Mouse (Mus musculus) lung, postnatal 0 days (tissue): ENCODE measurements around the gene Gdf10. TPM values are rescaled to one million over a fixed set of nuclear protein-coding genes. Genes with fewer than 3 reads are reported as not detected.
A peak's percentile ranks its signal among the peaks of the same experiment; 100 is the strongest.

Experiments
- ATAC-seq: fragments of 200-750 bp; cut with Nextera tagmentation; 2 replicates; pipeline ENCODE4 v1.8.0; 2017; ENCODE audit warnings: moderate library complexity
- DNase-seq: peaks from one replicate; pipeline ENCODE4 v3.0.0-alpha.2; 2016; ENCODE audit warnings: low spot score
- H3K27ac ChIP-seq: fragments of 300-500 bp; sonication (generic); 2 replicates; pipeline ENCODE4 v1.5.1; 2014; ENCODE audit warnings: antibody characterized with exemption, mild to moderate bottlenecking, low read length, mixed read lengths
- H3K27me3 ChIP-seq: fragments of 300-500 bp; sonication (generic); replicated peaks from 2 replicates; pipeline ENCODE4 v1.6.1; 2014; ENCODE audit warnings: low read length, mixed read lengths; ENCODE audit not compliant: insufficient read depth
- H3K36me3 ChIP-seq: fragments of 300-500 bp; sonication (generic); 2 replicates; pipeline ENCODE4 v1.6.1; 2014; ENCODE audit warnings: low read length, mixed read lengths; ENCODE audit not compliant: insufficient read depth
- H3K4me1 ChIP-seq: fragments of 300-500 bp; sonication (generic); 2 replicates; pipeline ENCODE4 v1.6.1; 2014; ENCODE audit warnings: antibody characterized with exemption, low read depth, low read length, mixed read lengths; ENCODE audit not compliant: insufficient read depth
- H3K4me2 ChIP-seq: fragments of 300-500 bp; sonication (generic); replicated peaks from 2 replicates; pipeline ENCODE4 v1.6.1; 2014; ENCODE audit warnings: low read depth, mild to moderate bottlenecking, low read length, moderate library complexity, mixed read lengths
- H3K4me3 ChIP-seq: fragments of 300-500 bp; sonication (generic); 2 replicates; pipeline ENCODE4 v1.5.1; 2014; ENCODE audit warnings: low read depth, low read length
- H3K9ac ChIP-seq: fragments of 300-500 bp; sonication (generic); replicated peaks from 2 replicates; pipeline ENCODE4 v1.6.1; 2014; ENCODE audit warnings: low read depth, mild to moderate bottlenecking
- H3K9me3 ChIP-seq: fragments of 300-500 bp; sonication (generic); 2 replicates; pipeline ENCODE4 v1.6.1; 2016; ENCODE audit warnings: low read length, mixed read lengths
- CTCF ChIP-seq: IDR thresholded peaks from 2 replicates; pipeline ENCODE4 v1.5.1; 2016; ENCODE audit warnings: antibody characterized with exemption, mild to moderate bottlenecking
- EP300 ChIP-seq: IDR thresholded peaks from 2 replicates; pipeline ENCODE4 v1.6.1; 2016; ENCODE audit warnings: antibody characterized with exemption, mild to moderate bottlenecking, control low read depth
- WGBS: fragments of 180-500 bp; shearing (Covaris S2); extraction: QIAGEN DNeasy Blood & Tissue Kit; methylation state at CpG from one replicate; pipeline ENCODE4 v1.1.7; 2014; 5-methylcytosine and 5-hydroxymethylcytosine counted together
- polyA plus RNA-seq: library from polyadenylated mRNA; unstranded; fragments of >200 nt; fragmentation: Nextera tagmentation; extraction: Ambion mirVana; gene quantifications from 2 replicates; pipeline ENCODE4 v1.2.1, GENCODE M21; 2015

Gene Gdf10
- polyA plus RNA-seq, 1 experiment from 2014 or later: 1.3 TPM

DNA sequence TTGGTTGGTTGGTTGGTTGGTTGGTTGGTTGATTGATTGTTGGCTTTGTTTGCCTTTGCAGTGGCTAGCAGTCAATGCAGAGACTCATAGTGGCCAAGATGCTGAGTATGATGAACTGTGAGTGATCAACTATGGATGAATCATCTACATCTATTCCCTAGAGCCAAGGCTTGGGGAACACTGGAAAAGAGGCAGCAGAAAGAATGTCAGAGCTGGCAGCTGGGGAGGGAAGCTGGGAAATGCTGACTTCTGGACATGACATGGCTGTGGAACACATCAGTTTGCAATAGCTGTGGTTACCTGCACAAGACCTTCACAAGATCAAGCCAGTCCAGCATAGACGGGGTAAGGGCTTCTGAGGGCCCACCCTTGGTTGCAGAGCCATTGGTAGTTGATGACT is 20.2 kb upstream of the Gdf10 start:
- Histone ChIP-seq H3K4me3 (no peak overlapping the region), H3K36me3 (no peaks in the 10 kb centered on the region), H3K27ac (no peak overlapping the region), H3K4me2 (no peak overlapping the region), H3K4me1 (no peaks in the 10 kb centered on the region), H3K27me3 (no peaks in the 10 kb centered on the region), H3K9ac (no peak overlapping the region), H3K9me3 (no peaks in the 10 kb centered on the region)
- DNase-seq (no peak), ATAC-seq (no peak)
- TF ChIP-seq CTCF: no peak
- TF ChIP-seq EP300: no peak
- WGBS: 73% methylated on average over 1 of the region's 1 CpGs

DNA sequence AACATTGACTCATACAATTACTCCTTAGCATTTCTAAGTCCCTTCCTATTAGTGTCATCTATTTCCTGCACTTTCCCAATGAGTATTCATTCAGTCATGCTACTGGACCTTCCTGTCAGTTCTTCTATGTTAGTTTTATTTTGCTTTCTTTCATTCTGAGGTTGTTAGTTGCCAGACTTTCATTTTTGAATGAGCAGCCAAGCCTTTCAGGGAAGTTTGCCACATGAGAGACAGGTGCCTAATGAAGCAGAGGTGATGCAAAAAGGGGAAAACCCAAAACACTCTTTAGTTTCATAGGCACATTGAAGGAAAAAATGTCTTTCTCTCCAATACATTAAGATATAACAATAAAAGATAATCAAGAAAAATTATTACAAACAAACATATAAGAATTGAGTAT is 18.5 kb upstream of the Gdf10 start:
- DNase-seq (no peak), ATAC-seq (no peak)
- no peaks in the 10 kb centered on the region for H3K9me3 ChIP-seq
- no peaks in the 10 kb centered on the region for H3K27me3 ChIP-seq
- H3K4me2 ChIP-seq: no peak overlapping the region
- H3K36me3 ChIP-seq: no peaks in the 10 kb centered on the region
- no peak overlapping the region for H3K9ac ChIP-seq
- no peak overlapping the region for H3K4me3 ChIP-seq
- no peaks in the 10 kb centered on the region for H3K4me1 ChIP-seq
- no peak for TF ChIP-seq CTCF
- TF ChIP-seq EP300: no peak
- no peak overlapping the region for H3K27ac ChIP-seq

DNA sequence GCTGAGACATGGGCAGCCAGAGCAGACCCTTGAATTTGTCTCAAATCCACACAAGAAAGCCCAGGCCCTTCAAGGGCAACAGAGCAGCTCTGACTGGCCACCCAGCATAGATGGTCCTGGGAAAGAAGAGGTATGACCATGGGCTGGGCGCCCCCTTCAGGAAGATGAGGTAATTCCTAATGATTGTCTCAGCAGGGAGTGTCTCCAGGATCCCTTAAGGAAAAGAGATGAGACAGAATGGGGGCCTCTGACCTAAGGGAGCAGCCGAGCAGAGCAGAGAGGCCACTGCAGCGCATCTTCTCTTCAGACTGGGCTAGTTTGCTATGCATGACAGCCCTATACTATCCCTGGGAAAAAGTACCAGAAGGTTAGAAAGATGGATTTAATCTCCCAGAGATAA is 9.7 kb upstream of the Gdf10 start:
- WGBS: 33% methylated on average over 3 of the region's 3 CpGs
- peak; percentile 54 for DNase-seq
- no peaks in the 10 kb centered on the region for H3K4me1 ChIP-seq
- no peak overlapping the region for H3K27ac ChIP-seq
- no peaks in the 10 kb centered on the region for H3K36me3 ChIP-seq
- peak; percentile 52 for ATAC-seq
- H3K9ac ChIP-seq: no peak overlapping the region
- no peak overlapping the region for H3K4me3 ChIP-seq
- TF ChIP-seq CTCF (peak; percentile 77), EP300 (no peak)
- no peak overlapping the region for H3K4me2 ChIP-seq
- H3K27me3 ChIP-seq: no peaks in the 10 kb centered on the region
- no peaks in the 10 kb centered on the region for H3K9me3 ChIP-seq

DNA sequence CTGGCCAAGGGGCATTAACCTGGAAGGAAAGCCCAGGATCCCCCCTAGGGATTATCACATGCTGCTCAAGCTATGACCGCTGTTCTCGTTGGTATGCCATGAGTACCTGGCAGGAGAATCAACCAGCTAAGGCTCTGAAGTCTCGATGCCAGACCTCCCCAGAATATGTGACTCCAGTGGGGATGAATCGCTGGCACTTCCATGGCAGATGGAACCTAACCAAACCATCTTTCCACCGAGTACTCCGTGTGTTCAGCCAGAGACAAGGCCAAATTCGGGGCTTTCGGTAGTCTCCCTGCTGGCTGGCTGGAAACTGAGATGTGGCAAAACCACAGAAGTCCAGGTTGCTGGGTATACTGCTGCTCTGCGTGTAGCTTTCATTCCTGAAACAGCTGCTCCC is 9.2 kb upstream of the Gdf10 start:
- no peaks in the 10 kb centered on the region for H3K27me3 ChIP-seq
- H3K27ac ChIP-seq: no peak overlapping the region
- WGBS: 91% methylated on average over 9 of the region's 9 CpGs
- no peaks in the 10 kb centered on the region for H3K4me1 ChIP-seq
- DNase-seq (no peak), ATAC-seq (no peak)
- H3K9ac ChIP-seq: no peak overlapping the region
- H3K36me3 ChIP-seq: no peaks in the 10 kb centered on the region
- TF ChIP-seq CTCF (no peak), EP300 (no peak)
- H3K4me2 ChIP-seq: no peak overlapping the region
- H3K9me3 ChIP-seq: no peaks in the 10 kb centered on the region
- H3K4me3 ChIP-seq: no peak overlapping the region

DNA sequence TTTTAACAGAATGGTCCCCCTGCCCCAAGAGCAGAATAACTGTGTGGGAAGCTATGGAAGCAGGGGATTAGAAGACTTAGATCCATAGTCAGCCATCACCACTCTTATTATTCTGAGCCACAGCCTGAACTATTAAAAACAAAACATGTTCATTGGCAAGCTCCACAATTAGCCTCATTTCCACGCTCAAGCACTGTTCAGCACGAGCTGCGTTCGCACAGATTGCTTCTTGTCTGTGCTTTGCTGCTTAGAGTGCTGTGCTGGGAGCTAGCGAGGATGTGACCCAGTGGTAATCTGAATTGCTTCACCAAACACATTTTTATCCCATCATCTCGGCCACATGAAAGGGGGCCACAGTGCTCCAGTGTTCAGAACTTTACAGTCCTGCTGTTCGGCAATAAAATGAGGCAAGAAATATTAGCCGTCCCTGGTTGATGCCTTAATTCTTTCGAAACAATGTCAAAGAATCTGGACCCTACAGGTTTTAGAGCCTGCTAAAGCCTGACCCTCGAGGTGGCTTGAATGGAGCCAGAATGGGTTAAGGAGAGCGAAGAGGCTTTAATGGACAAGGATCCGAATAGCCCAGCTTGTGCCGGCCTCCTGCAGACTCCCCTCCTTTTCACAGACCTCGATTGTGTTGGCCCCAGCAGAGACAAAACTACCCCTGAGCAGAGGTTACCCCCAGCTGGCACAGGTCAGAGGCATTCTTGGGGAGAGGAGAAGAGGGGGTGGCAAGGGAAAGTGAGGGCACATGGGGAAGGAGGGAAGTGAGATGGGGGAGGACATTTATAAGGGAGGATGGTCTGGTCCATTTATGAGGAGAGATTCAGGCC is 2.4 kb upstream of the Gdf10 start:
- Histone ChIP-seq H3K4me1 (0 out of 2 replicates have a peak, but pooled peaks cover 2% of the 10 kb centered on the region), H3K27me3 (peaks cover 28% of the 10 kb centered on the region), H3K4me3 (no peak overlapping the region), H3K9me3 (no peaks in the 10 kb centered on the region), H3K4me2 (no peak overlapping the region), H3K9ac (no peak overlapping the region), H3K36me3 (no peaks in the 10 kb centered on the region), H3K27ac (no peak overlapping the region)
- ATAC-seq (no peak), DNase-seq (no peak)
- 55% methylated on average over 14 of the region's 14 CpGs for WGBS
- TF ChIP-seq CTCF (no peak), EP300 (no peak)

DNA sequence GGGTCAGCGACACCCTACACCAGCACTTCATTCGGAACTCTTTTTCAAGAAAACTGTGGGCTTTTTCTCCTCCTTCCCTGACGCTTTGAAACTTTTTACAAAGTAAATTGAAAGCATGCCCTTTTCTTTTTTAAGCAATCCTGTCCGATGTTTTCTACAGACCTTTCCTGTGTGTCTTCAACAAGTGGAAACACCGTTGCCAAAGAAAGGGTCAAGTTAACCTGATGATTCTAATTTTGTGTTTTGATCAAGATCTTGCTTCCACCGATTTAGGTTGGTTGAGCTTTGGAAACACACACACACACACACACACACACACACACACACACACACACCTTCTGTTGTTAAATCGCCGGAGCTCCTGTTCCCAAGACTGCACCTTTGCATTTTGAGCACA is 618 bp upstream of the Gdf10 start:
- H3K4me1 ChIP-seq: 0 out of 2 replicates have a peak, but pooled peaks cover 2% of the 10 kb centered on the region
- no peak overlapping the region for H3K27ac ChIP-seq
- H3K4me3 ChIP-seq: peak overlapping the region; percentile 47
- peak overlapping the region; percentile 83 for H3K4me2 ChIP-seq
- no peak overlapping the region for H3K9ac ChIP-seq
- ATAC-seq: no peak
- no peak for DNase-seq
- no peaks in the 10 kb centered on the region for H3K36me3 ChIP-seq
- H3K27me3 ChIP-seq: peaks cover 32% of the 10 kb centered on the region
- no peak for TF ChIP-seq CTCF
- TF ChIP-seq EP300: no peak
- H3K9me3 ChIP-seq: no peaks in the 10 kb centered on the region
- 18% methylated on average over 8 of the region's 8 CpGs for WGBS
